Mouse (Mus musculus) heart, postnatal 4 days (tissue): ENCODE measurements around the gene Mpeg1. TPM values are rescaled to one million over a fixed set of nuclear protein-coding genes. Genes with fewer than 3 reads are reported as not detected.

Experiments
- DNase-seq: peaks from one replicate; pipeline ENCODE4 v3.0.0; 2021
- total RNA-seq, 2 experiments: library from RNA; stranded (reverse); gene quantifications; 2 replicates each; pipeline ENCODE4 v1.2.3; 2021

The Mpeg1 gene
- 1 to 10 TPM; 4.5 to 5.7 TPM for total RNA-seq

DNA sequence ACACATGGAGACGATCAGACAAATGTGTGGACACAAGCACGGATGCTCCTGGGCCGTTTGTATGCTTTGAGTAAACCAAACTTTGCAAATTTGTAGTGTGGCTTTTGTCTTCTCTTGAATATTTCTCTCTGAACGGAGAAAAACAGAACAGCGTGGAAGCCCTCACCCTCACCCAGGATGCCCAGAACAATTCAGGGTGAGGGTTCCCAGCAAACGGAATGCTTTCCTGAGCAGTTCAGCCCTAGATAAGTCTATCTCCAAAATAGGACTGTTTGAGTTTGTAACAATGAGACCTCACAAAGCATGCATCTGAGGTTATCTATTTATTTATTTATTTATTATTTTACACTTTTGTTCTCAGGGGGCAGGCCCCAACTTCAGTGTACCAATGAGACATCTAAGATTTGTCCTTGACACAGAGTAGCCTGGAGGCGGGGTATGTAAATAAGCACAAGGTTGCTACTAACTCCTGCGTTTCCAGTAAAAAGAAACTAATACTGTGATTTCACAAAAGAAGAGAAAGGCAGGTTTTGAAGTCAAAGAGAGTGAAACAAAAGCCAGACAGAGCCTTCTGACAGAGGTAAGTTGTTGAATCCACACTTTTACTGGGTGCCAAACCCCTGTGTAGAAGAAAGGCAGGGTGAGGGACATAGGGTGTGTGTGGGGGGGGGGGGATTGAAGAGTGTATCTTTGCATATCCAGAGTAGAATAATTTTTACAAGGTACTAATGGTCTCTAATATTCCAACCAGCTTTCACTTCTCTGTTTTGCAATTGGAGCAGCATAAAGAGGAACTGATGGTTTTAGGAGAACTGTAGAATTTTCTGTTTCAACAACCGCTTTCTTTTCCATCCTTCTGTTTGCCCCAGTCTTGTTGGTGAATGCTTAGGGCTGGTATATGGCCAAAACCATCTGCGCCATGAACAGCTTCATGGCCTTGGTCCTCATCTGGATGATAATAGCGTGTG is at the start of gene Mpeg1:
Mpeg1 (plus strand) TSS at position 498 of the 968 bp plus-strand sequence.
- DNase-seq = no peak

DNA sequence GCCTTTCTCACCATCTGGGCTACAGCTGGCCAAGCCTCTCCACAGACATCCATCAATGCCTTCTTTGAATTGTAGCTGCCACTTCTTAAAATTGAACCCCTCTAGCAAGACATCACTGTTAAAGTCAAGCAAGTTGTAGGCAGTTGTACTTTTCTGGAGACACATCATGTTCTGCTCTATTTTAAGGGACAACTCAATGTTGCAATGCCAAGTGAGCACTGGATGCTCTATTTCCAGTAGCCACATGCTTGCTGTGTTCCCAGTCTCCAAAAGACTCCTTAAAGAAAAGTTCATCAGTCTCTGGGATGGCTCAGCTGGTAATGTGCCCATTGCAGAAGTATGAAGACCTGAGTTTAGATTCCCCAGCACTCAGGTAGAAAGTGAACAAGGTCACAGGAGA is 46.8 kb upstream of the Mpeg1 start:
- DNase-seq = no peak

DNA sequence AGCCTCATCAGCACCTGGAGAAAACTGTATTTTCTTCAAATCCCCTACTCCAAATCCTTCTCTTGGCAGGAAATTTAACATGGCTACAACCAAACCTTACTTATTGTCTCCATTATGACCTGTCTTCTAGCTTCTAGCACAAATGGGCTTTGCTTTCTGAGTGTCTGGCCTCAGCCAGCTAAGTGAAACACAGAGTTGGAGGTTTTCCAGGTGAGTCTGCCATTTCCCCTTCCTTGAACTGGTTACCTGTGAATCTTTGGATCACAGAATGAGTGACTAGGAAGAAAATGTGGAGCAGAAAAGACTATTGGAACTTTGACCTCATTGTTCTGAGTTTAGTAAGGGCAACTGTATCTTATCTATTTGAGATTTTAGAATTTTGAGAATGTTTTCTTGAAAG is 43.2 kb upstream of the Mpeg1 start, which contains the start of gene Olfr1441:
Olfr1441 (plus strand) TSS at position 73 of the 400 bp plus-strand sequence.
- DNase-seq = no peak

DNA sequence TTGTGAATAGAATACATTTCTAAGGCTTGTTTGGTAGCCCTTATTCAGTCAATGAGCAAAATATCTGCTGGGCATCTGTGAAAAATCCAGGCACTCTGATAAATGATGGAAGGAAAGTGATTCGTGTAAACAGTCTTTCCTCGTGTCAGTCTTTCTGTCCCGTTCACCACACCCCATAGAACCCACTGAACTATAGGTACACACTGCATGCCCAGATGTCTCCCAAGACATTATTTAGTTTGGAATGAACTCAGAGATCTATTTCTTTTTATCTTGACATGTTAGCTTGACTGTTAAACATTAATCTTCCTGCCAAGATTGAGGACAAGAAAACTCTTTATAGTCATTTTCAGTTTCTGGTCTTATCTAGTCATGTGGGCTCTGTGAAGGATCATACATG is 42.3 kb upstream of the Mpeg1 start:
- no peak for DNase-seq

DNA sequence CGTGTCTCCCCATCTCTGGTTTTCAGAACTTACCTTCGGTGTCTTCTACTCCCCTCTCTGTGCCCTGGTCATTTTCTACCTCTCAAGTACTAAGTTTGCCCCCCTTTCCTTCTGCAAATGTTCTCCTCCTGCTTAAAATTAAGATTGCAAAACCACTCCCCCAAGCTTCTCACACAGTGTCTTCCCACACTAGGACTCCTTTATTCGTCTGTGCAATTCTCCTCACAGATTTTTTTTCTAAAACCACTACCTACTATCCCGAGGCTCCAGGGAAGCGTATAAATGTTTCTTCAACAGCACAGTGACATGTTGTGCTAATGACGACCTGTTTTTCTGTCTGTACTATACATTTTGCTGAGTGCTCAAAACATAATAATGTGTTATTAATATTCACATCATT is 40.0 kb upstream of the Mpeg1 start:
- no peak for DNase-seq

DNA sequence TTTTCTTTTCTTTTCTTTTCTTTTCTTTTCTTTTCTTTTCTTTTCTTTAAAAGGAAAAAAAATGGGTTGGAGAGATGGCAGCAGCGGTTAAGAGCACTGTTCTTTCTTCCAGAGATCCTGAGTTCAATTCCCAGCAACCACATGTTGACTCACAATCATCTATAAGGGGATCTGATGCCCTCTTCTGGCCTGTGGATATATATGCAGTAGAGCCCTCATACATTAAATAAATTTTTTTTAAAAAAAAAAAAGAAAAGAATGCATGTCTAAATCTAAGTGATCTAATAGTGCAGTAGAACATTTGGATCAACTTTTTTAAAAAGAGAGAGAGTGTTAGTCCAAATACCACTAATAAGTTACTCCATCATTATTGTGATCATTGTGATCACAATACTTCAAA is 38.9 kb upstream of the Mpeg1 start:
- DNase-seq = no peak

DNA sequence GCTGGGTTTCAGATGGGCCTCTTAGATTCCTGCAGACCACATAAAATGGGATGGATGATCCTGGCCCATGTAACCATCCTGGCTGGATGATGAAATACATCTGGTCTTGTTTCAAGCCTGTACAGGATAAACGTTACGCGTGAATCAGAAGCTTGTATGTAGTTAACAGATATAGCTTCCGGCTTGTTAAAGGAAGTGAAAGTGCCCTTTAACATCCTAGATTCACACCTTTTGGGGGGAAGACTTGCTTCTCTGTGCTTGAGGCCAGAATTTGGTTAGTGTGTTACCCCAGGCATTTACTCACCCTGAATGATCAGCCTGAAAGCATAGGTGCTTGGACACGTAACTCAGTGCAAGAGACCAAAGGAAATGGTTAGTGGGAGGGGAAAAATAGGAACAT is 33.5 kb upstream of the Mpeg1 start:
- no peak for DNase-seq

DNA sequence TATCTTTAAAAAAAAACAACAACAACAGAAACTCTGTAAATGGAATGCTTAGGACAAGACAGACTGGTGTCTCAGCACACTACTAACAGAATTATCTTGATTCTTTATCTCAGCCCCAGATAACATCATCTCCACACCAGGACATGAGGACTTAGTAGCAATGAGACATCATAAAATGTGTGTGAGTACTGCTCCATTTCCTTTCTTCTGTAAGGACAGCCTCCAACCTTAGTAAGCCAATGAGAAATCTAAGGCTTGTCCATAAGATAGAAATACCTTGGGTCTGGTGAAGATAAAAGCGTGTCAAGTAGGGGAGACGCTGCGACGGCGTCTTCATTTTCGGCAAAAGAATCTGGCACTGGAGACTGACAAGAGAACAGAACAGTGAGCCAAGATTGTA is 33.0 kb upstream of the Mpeg1 start, which contains the start of gene Pfpl:
Pfpl (plus strand) TSS at position 301 of the 400 bp plus-strand sequence.
- DNase-seq = no peak

DNA sequence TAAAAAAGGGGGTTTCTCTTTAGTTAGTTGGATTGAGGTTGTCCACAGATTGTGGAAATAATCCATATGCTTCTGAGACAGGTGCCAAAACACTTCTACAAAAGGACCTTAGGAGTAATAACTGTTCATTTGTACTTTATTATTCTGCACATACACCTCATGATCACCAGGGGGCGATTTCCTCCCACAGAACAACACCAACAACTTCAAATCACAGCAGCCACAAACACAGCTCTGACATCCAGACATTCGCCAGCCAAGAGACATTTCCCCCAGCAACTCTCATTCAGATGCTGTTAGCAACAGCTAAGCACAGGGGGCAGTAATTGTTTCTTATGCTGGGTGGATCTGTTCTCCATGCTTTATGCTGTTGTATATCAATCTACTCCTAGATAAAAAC is 27.5 kb upstream of the Mpeg1 start:
- DNase-seq = peak; percentile 44

DNA sequence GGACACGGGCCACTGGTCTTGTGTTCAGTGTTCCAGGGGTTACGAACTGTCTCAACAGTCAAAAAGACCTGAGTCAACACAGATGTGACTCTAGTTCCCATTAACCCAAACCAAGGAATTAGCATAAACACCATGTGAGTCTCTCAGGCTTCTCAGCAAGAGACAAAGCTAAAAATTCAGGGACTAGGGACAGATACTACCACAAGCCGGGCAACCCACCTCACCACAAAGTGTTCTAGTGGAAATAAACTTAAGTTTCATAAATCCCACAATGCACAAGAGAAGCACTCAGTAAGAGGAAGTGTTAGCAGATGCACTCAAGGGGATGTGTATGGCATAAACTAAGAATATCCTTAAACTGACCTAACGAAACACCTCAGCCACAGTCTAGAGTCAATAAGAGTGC is 25.6 kb upstream of the Mpeg1 start:
- DNase-seq = no peak

DNA sequence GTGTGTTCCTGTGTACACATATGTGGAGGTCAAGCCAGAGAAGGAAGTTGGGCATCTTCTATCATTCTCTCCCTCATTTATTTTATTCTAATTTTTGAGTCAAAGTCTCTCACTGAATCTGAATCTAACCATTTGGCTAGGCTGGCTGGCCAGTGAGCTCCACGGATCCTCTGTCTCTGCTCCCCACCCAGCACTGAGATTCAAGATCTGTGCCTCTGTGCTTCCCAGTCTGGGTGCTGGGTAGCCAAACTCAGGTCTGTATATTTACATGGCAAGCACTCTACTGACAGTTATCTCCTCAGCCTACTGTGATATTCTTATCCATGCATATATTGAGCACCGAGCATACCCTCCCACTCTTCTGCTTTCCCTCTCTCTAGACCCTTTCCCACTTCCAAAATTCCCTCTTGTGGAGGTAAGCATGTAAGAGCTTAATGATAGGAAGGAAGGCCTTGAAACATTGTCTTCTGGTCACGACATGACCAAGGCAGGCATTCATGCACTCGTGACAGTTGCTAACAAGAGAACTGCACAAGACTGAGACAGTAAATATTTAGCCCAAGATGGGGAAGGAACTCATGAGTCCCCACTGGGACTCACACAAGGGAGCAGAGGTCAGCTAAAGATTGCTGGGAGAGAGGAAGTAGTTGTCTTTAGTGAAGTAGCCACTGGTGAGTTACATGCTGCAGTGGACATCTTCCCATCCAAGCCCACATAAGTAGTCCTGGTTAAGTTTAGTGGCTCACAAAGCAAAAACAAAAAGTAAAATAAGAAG is 24.6 kb upstream of the Mpeg1 start:
- DNase-seq = no peak

DNA sequence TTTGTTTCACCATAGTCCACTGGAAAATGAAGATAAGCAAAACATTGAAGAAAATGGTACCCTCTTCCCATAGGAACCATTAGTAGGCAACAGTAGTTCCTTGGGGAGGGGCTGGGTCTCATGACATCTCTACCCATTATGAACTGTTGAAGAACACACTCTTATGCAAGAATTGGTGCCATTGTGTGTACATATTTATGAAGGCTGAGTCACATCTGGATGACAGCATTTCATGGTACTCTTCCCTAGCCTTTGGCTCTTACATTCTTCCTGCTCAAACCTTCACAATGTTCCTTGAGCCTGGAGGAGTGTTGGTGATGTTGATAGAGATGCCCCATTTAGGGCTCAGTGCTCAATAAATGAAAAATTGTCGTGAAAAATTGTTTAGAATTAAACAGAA is 21.0 kb upstream of the Mpeg1 start:
- DNase-seq = no peak

DNA sequence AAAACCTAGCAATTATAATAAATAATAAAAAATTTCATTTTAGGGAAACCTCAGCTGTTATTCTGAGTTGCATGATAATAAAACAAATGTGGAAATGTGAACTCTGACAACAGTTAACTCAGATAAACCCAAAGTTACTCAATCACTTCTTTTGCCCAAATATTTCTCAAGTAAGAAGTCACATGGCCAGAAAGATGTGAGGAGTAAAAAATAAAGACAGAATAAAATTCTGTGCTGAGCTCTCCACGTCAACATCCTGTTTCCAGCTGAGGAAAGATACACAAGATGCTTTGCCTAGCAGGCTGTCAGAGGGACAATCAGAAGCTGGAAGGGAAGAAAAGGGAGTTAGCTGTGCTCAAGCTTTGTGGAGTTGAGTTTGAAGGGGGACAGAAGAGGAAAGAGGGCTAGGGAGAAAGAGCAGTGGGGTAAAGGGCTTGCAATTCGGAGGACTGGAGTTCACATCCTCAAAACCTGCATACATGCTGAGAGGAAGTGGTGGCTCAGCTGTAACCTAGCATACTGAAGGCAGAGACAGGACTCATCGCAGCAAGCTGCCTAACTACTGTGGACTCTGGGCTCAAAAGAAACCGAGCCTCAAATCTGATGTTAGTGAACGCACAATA is 20.4 kb upstream of the Mpeg1 start:
- DNase-seq = no peak

DNA sequence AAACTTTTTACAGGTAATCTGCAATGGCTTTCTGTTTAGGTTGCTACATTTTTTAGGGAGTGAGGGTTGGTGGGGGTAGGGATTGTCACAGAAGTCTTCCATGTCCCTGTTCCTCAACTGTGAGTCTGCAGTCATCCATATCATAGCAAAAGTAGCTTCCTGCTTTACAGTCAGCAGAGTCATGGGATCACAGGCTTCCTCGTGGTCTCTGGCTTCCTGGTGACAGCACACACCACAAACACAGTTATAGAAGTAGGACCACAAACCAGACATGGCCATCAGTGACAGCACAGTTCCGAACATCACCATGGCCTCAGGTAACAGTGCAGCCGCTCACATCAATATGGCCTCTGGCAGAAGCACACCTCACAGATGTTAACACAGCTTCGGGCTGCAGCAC is 18.0 kb upstream of the Mpeg1 start:
- DNase-seq = no peak

DNA sequence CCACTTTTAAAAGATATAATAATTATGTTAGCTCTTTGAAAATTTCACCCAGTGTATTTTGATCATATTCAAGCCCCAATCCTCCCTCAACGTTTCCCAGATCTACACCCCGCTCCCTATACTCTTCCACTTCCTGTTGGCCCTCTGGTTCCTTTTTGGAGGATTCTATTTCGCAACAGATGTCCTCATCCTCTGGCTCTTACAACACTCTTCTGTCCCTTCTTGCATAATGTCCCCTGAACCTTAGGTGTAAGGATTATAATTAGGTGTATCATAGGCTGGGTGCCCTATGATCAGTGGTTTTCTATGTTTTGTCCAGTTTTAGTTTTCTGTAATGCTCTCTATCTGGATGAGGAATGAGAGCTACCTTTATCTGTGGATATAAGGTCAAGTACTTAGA is 15.6 kb upstream of the Mpeg1 start:
- no peak for DNase-seq

DNA sequence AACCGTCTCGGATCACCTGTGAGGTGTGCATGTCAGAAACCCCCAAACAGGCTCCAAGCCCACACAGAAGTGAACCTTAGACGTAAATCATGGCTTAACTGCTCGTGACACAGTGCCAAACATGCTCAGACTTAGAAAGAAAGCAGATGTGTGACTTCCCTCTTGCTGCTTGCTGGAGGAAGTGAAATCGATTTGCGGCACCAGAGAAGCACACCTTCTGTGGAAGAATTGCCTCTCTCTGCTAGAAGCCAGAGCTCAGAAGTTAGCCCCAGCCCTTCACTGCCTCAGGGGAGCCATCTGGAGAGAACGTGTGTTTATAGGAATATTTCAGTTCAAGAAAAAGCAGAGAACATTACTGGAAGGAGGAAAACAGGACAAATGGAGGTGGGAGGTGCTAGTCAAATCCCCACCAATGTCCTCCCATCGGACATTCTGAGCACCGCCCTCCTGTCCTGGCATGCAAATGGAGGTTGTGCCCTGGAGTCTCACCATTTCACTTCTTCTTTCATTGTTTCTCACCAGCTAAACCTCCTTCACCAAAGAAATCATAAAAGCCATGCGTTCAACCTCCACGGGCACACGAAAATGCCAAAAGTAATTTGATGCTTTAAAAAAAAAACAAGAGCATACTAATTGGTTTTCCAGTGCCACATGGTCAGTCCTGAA is 3.0 kb upstream of the Mpeg1 start:
- no peak for DNase-seq

DNA sequence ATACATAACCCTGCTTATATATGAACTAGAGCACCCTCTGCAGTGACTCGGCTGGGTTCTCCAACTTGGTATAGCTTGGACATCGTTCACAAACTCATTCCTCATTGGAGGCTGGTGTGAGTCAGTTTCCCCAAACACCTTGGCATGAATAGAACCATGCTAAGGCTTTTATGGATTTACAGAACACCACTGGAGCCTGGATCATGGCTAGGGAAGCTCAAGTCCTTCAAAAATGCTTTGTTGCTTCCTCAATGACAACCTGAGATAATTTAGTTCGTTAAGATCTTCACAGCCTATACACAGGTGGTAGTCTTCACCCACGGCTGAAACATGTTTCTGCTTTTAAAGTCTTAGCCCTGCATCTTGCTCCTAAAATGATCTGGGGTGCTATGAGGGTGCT is 1.1 kb upstream of the Mpeg1 start:
- no peak for DNase-seq

DNA sequence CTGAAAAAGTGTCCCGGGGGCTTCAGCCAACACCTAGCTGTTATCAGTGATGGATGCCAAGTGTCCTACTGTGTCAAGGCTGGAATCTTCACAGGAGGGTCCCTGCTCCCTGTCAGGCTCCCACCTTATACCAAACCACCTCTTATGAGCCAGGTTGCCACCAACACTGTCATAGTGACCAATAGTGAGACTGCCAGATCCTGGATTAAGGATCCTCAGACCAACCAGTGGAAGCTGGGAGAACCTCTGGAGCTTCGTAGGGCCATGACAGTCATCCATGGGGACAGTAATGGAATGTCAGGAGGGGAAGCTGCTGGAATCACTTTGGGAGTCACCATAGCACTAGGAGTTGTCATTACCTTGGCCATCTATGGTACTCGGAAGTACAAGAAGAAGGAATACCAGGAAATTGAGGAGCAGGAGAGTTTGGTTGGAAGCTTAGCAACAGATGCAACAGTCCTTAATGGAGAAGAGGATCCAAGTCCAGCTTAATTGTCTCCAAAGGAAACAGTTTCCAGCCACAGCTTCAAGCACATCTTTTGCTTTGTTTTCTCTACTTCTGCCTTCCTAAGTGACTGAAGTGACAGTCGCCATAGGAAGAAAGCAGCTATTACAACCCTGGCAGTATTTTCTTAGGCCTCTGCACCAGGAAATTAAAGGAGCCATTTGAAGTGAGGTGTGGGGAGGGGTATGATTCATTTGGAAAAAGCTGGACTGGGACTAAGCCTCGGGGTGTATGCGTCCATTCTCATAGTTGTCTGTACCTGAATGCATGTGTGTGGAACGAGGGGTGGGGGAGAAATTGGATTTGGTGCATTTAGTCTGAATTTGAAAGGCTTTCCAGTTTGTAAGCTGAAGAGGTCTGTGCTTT is 2.5 kb downstream of the Mpeg1 start:
- no peak for DNase-seq

DNA sequence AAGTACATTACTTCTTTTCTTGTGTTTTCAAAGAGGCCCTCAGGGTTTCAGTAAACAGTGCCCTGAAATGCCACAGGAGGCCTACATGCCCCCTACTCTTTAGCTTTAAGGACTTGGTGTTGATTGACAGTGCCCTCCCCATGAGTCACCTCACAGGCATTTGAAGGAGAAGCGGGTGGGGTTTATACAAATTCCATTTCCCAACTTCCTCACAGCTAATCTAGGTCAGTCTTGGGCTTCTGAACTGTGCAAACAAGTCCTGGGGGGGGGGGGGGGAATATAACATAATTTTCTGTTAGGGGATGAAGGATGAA is 3.1 kb downstream of the Mpeg1 start:
- DNase-seq = no peak

DNA sequence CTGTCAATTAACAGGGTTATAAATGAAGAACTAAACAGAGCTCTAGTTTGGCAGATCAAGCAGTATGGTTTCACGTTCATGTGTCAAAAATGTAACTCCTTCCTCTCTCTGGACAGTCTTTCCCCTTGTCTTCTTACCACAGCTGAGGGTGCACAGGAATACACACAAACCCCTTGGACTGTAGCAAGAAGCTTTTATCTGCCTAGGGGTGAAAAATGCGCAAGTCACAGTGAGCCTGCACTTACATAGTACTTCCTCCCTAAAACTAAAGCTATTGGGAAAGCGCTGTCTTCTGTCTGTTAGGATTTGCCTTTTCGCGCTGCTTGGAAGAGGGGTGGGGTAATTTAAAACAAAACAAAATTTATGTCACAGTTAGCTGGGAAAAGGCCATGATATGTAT is 3.5 kb downstream of the Mpeg1 start:
- DNase-seq = no peak

DNA sequence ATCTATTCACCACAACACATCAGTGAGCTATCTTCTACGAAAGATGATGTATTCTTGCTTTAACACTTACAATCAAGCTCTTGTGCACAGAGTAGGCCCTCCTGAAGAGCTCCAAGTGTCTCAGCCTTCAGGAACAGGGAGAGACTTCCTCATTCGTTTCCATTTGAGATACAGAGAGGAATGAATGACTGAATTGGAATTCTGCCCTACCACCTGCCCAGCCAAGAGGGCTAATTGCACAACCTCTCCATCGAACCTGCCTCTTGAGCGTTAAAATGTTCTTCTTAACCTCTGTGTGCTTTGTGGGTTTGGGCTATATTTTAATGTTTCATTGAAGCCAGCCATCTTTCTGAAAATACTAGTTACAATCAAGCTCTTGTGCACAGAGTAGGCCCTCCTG is 4.1 kb downstream of the Mpeg1 start:
- no peak for DNase-seq
